Mouse (Mus musculus) testis, adult 2 months (tissue): ENCODE measurements around the gene Itga6.

Experiments
- CTCF ChIP-seq: fragments of 200-500 bp; IDR thresholded peaks from 2 replicates; pipeline ENCODE4 v1.5.1; 2012; ENCODE audit warnings: low read depth, mild to moderate bottlenecking, inconsistent platforms, low read length, moderate library complexity; ENCODE audit not compliant: control insufficient read depth, insufficient read depth, insufficient replicate concordance
- POLR2A ChIP-seq: fragments of 200-500 bp; IDR thresholded peaks from 2 replicates; pipeline ENCODE4 v1.6.1; 2012; ENCODE audit warnings: low read depth, mild to moderate bottlenecking, inconsistent platforms, low read length, moderate library complexity; ENCODE audit not compliant: control insufficient read depth

- TF ChIP-seq CTCF (no peak), POLR2A (no peak)
These were observed 34.0 kb downstream of the Itga6 start for GRCm38 (mm10) chr2:71779266-71779888.
